Mouse (Mus musculus): ENCODE results near the gene Zzz3. TPM values are rescaled to one million over a fixed set of nuclear protein-coding genes. Genes with fewer than 3 reads are reported as not detected.

Zzz3 gene
- polyA plus RNA-seq, 1 experiment: 77.3 TPM

DNA sequence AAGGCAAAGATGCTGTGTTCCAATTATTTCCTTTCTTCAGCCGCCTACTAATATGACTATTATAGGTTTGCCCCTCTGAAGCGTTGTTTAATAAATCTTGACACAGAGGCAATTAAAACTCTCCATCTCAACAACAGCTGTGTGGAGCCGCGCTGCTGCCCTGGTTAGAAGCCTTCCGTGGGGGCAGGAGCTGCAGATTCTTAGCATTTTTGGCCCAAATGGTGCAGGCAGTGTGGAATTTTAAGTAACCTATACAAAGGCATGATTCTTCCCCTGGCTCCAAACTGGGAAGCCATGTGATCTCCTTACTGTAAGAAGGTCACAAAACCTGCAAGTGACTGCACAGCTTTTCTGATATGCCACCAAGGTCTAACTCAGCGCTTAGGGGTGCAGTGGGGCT is 88.9 kb downstream of the Zzz3 start:
- Histone ChIP-seq H3K4me3 (ENCODE audit: insufficient read depth, low read length) (no peak overlapping the region), H3K27ac (ENCODE audit: insufficient read depth, low read length) (peak overlapping the region; percentile 95), H3K4me1 (ENCODE audit: control insufficient read depth, insufficient read depth, low read length) (peaks cover 12% of the 10 kb centered on the region)
- TF ChIP-seq POLR2A (IDR thresholded peaks at IDR 0.05; ENCODE audit: low read depth, low read length): no peak
- no peak for TF ChIP-seq CTCF (IDR thresholded peaks at IDR 0.05; ENCODE audit: borderline replicate concordance, insufficient read depth, low read length)

DNA sequence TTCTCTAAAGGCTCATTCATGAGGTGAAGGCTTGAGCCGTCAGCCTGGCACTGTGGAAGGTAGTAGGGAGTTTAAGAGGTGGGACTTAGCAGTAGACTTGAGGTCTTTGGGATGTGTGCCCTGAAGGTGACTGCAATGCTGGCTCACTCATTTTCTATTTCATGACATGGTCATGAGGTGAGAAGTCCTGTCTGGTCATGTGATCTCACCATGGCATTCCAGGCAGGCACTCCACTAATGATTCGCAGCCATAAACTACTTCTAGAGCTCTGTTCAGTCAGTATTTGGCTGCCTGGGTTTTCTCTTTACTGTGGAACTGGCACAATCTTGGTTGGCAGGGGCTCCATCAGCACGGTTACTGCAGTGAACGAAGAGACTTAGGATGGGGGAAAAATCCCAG is 93.7 kb downstream of the Zzz3 start:
- no peak for TF ChIP-seq CTCF (IDR thresholded peaks at IDR 0.05; ENCODE audit: borderline replicate concordance, insufficient read depth, low read length)
- TF ChIP-seq POLR2A (IDR thresholded peaks at IDR 0.05; ENCODE audit: low read depth, low read length): no peak

GRCm38 (mm10) chr3:152490423-152490822 is 95.2 kb downstream of the Zzz3 start:
- TF ChIP-seq POLR2A (IDR thresholded peaks at IDR 0.05; ENCODE audit: low read depth, low read length): no peak
- no peak for TF ChIP-seq CTCF (IDR thresholded peaks at IDR 0.05; ENCODE audit: borderline replicate concordance, insufficient read depth, low read length)
- peaks cover 9% of the 10 kb centered on the region for H3K4me1 ChIP-seq (ENCODE audit: control insufficient read depth, insufficient read depth, low read length)
- H3K27ac ChIP-seq (ENCODE audit: insufficient read depth, low read length): no peak overlapping the region
- H3K4me3 ChIP-seq (ENCODE audit: insufficient read depth, low read length): no peak overlapping the region

More for the DNA sequence above, 93.7 kb downstream of the Zzz3 start:
- Histone ChIP-seq H3K4me3 (ENCODE audit: insufficient read depth, low read length) (no peak overlapping the region), H3K27ac (ENCODE audit: insufficient read depth, low read length) (no peak overlapping the region; the same call in 1 of the 2 replicates), H3K4me1 (ENCODE audit: control insufficient read depth, insufficient read depth, low read length) (peaks cover 8% of the 10 kb centered on the region)

- H3K27ac ChIP-seq (ENCODE audit: insufficient read depth, low read length): no peak overlapping the region
- TF ChIP-seq CTCF (IDR thresholded peaks at IDR 0.05; ENCODE audit: borderline replicate concordance, insufficient read depth, low read length) (no peak), POLR2A (IDR thresholded peaks at IDR 0.05; ENCODE audit: low read depth, low read length) (no peak)
- peaks cover 14% of the 10 kb centered on the region for H3K4me1 ChIP-seq (ENCODE audit: control insufficient read depth, insufficient read depth, low read length)
- no peak overlapping the region for H3K4me3 ChIP-seq (ENCODE audit: insufficient read depth, low read length)
Measured at GRCm38 (mm10) chr3:152492241-152492640, 97.0 kb downstream of the Zzz3 start.

- Histone ChIP-seq H3K27ac (ENCODE audit: insufficient read depth, low read length) (no peak overlapping the region), H3K4me3 (ENCODE audit: insufficient read depth, low read length) (no peak overlapping the region), H3K4me1 (ENCODE audit: control insufficient read depth, insufficient read depth, low read length) (peaks cover 19% of the 10 kb centered on the region)
- no peak for TF ChIP-seq POLR2A (IDR thresholded peaks at IDR 0.05; ENCODE audit: low read depth, low read length)
- no peak for TF ChIP-seq CTCF (IDR thresholded peaks at IDR 0.05; ENCODE audit: borderline replicate concordance, insufficient read depth, low read length)
Measured at GRCm38 (mm10) chr3:152493813-152494212, 98.5 kb downstream of the Zzz3 start.

GRCm38 (mm10) chr3:152494667-152495360 is 99.5 kb downstream of the Zzz3 start:
- 0 out of 2 replicates have a peak overlapping the region, but pooled peaks have one; percentile 39 for H3K27ac ChIP-seq (ENCODE audit: insufficient read depth, low read length)
- H3K4me3 ChIP-seq (ENCODE audit: insufficient read depth, low read length): no peak overlapping the region
- peaks cover 19% of the 10 kb centered on the region for H3K4me1 ChIP-seq (ENCODE audit: control insufficient read depth, insufficient read depth, low read length)
- TF ChIP-seq CTCF (IDR thresholded peaks at IDR 0.05; ENCODE audit: borderline replicate concordance, insufficient read depth, low read length) (no peak), POLR2A (IDR thresholded peaks at IDR 0.05; ENCODE audit: low read depth, low read length) (no peak)

- TF ChIP-seq CTCF (IDR thresholded peaks at IDR 0.05; ENCODE audit: borderline replicate concordance, insufficient read depth, low read length) (no peak), POLR2A (IDR thresholded peaks at IDR 0.05; ENCODE audit: low read depth, low read length) (no peak)
- no peak overlapping the region for H3K4me3 ChIP-seq (ENCODE audit: insufficient read depth, low read length)
- peaks cover 19% of the 10 kb centered on the region for H3K4me1 ChIP-seq (ENCODE audit: control insufficient read depth, insufficient read depth, low read length)
- H3K27ac ChIP-seq (ENCODE audit: insufficient read depth, low read length): 0 out of 2 replicates have a peak overlapping the region, but pooled peaks have one; percentile 39
Measured at GRCm38 (mm10) chr3:152495415-152495898, 100.2 kb downstream of the Zzz3 start.

GRCm38 (mm10) chr3:152497084-152497483 is 101.8 kb downstream of the Zzz3 start:
- TF ChIP-seq CTCF (IDR thresholded peaks at IDR 0.05; ENCODE audit: borderline replicate concordance, insufficient read depth, low read length) (no peak), POLR2A (IDR thresholded peaks at IDR 0.05; ENCODE audit: low read depth, low read length) (no peak)
- Histone ChIP-seq H3K4me1 (ENCODE audit: control insufficient read depth, insufficient read depth, low read length) (peaks cover 19% of the 10 kb centered on the region), H3K4me3 (ENCODE audit: insufficient read depth, low read length) (no peak overlapping the region), H3K27ac (ENCODE audit: insufficient read depth, low read length) (0 out of 2 replicates have a peak overlapping the region, but pooled peaks have one; percentile 37)

DNA sequence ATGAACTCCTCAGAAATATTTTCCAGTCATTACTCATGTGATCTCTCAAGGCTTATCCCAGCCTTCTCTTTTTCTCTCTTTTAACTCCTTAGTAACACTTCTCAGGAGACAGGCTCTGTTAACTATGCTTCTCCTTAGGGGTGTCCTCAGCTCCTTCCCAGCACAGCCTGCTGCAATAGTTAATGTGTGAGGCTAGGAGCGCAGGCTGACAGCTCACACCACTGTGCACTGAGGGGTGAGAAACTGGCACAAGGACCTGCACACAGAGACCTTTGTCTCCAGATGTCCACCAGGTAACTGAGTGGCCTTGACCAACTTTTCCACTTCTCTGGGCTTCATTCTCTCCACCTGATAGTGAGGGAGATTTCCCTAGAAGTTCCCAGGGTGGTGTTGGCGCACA is 102.6 kb downstream of the Zzz3 start:
- H3K4me1 ChIP-seq (ENCODE audit: control insufficient read depth, insufficient read depth, low read length): peaks cover 19% of the 10 kb centered on the region
- H3K27ac ChIP-seq (ENCODE audit: insufficient read depth, low read length): 0 out of 2 replicates have a peak overlapping the region, but pooled peaks have one; percentile 25
- TF ChIP-seq CTCF (IDR thresholded peaks at IDR 0.05; ENCODE audit: borderline replicate concordance, insufficient read depth, low read length) (no peak), POLR2A (IDR thresholded peaks at IDR 0.05; ENCODE audit: low read depth, low read length) (no peak)
- H3K4me3 ChIP-seq (ENCODE audit: insufficient read depth, low read length): no peak overlapping the region

- H3K4me1 ChIP-seq (ENCODE audit: control insufficient read depth, insufficient read depth, low read length): peaks cover 19% of the 10 kb centered on the region
- no peak for TF ChIP-seq POLR2A (IDR thresholded peaks at IDR 0.05; ENCODE audit: low read depth, low read length)
- no peak overlapping the region for H3K27ac ChIP-seq (ENCODE audit: insufficient read depth, low read length)
- H3K4me3 ChIP-seq (ENCODE audit: insufficient read depth, low read length): no peak overlapping the region
Measured at GRCm38 (mm10) chr3:152498968-152499696, 103.9 kb downstream of the Zzz3 start.
